Mouse (Mus musculus): Measurements from ENCODE around the gene Bcan. TPM values are rescaled to one million over a fixed set of nuclear protein-coding genes. Genes with fewer than 3 reads are reported as not detected.

The Bcan gene
- polyA plus RNA-seq, 1 experiment from 2014 or later: 0.23 TPM

DNA sequence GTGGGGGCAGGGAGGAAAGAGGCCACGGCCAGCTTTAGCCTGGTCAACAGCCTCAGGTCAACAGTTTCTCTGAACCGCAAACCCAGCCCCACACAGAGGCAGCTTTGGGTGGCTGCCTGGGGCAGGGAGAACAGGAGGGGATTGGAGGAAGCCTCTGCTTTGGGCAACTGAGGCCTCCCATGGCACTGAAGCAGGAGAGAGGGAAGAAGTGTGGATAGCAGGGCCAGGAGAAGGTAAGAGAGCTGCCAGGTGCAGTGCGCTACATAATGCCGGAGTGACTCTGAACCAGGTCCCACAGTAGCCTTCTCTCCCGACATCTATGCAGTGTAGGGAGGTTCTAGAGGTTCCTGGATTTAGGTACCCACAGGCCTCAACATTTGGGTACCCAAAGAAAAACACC lies 19.3 kb downstream of the Bcan start:
- Histone ChIP-seq H3K4me1 (peaks cover 40% of the 10 kb centered on the region), H3K36me3 (no peaks in the 10 kb centered on the region), H3K4me3 (replicated peaks) (no peak overlapping the region), H3K27ac (no peak overlapping the region), H3K27me3 (replicated peaks) (no peaks in the 10 kb centered on the region), H3K9ac (no peak overlapping the region), H3K9me3 (no peaks in the 10 kb centered on the region), H3K4me2 (no peak overlapping the region)
- 63% methylated on average over 5 of the region's 5 CpGs for WGBS
- no peak for ATAC-seq (ENCODE audit: insufficient read depth, low FRiP score, low read depth)

DNA sequence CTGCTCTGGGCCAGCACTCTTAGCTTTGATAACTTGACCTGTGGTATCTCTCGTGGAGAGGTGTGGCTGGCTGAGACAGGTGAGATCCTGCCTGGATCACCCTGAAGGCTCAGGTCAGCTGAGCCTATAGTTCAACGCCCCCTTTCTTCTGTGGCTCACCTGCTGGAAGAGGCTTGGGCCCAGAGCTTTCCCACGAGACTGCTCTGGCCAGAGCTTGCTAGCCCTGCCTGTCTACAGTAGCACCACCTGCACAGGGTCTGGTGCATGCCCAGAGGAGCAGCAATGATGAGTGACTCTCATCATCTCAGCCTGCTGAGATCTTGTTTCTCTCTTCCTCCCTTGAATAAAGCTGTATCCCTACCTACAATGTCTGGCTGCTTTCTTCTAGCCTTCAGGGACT lies 19.9 kb downstream of the Bcan start:
- H3K9ac ChIP-seq: no peak overlapping the region
- H3K36me3 ChIP-seq: no peaks in the 10 kb centered on the region
- no peak overlapping the region for H3K27ac ChIP-seq
- peaks cover 34% of the 10 kb centered on the region for H3K4me1 ChIP-seq
- H3K4me3 ChIP-seq (replicated peaks): no peak overlapping the region
- ATAC-seq (ENCODE audit: insufficient read depth, low FRiP score, low read depth): no peak
- H3K9me3 ChIP-seq: no peaks in the 10 kb centered on the region
- no peaks in the 10 kb centered on the region for H3K27me3 ChIP-seq (replicated peaks)
- H3K4me2 ChIP-seq: no peak overlapping the region
- WGBS: 46% methylated on average over 3 of the region's 3 CpGs

DNA sequence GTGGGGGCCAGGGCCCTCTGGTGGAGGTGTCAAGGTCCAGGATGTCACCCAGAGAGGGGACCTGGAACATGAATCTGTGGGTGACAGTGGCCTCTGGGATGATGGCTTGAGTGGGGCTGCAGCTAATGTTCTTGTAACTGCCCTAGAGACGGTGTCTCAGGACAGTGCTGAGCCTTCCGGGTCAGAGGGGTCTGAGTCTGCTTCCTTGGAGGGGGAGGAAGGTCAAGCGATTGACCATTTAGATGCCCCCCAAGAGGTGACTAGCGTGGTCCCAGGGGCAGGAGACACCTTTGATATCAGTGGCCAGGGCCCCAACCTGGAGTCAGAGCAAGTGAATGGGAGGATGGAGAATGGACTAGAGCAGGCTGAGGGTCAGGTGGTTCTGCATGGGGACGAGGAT lies 20.5 kb downstream of the Bcan start:
- no peaks in the 10 kb centered on the region for H3K9me3 ChIP-seq
- H3K36me3 ChIP-seq: no peaks in the 10 kb centered on the region
- 83% methylated on average over 5 of the region's 5 CpGs for WGBS
- H3K4me1 ChIP-seq: peaks cover 36% of the 10 kb centered on the region
- H3K4me3 ChIP-seq (replicated peaks): no peak overlapping the region
- H3K27ac ChIP-seq: no peak overlapping the region
- no peaks in the 10 kb centered on the region for H3K27me3 ChIP-seq (replicated peaks)
- H3K9ac ChIP-seq: no peak overlapping the region
- no peak overlapping the region for H3K4me2 ChIP-seq
- ATAC-seq (ENCODE audit: insufficient read depth, low FRiP score, low read depth): no peak

DNA sequence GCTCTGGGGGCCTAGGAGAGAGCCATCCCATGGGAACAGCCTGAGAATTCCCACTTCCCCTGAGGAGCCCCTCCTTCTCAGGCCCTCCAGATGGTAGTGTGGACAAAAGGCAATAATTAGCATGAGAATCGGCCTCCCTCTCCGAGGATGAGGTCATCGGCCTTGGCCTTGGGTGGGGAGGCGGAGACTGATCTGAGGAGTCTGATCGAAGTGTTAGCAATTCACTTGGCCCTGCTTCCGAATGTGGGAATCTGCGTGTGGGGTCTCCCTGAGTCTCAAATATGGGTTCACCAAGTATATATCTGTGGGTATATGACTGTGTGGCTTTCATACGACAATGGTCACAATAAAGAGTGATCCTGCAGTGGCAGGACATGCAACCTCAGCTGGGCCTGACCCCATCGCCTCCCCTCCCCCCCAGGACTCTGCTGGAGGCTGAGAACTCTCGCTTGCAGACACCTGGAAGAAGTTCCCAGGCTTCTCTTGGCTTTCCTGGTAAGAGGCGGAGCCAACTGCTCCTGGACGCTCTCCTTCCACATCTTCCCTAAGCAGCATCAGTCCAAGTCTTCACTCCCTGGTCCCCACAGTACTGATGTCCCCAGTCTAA lies 25.5 kb downstream of the Bcan start:
- 24% methylated on average over 12 of the region's 12 CpGs for WGBS
- Histone ChIP-seq H3K36me3 (no peaks in the 10 kb centered on the region), H3K4me2 (peak overlapping the region; percentile 95), H3K9ac (no peak overlapping the region; the same call in 1 of the 2 replicates), H3K4me3 (replicated peaks) (peak overlapping the region; percentile 12; the same call in 1 of the 2 replicates), H3K27ac (peak overlapping the region; percentile 42; the same call in 1 of the 2 replicates), H3K27me3 (replicated peaks) (peaks cover 17% of the 10 kb centered on the region; the same call in 1 of the 2 replicates), H3K9me3 (no peaks in the 10 kb centered on the region), H3K4me1 (peaks cover 42% of the 10 kb centered on the region)
- ATAC-seq (ENCODE audit: insufficient read depth, low FRiP score, low read depth): no peak

DNA sequence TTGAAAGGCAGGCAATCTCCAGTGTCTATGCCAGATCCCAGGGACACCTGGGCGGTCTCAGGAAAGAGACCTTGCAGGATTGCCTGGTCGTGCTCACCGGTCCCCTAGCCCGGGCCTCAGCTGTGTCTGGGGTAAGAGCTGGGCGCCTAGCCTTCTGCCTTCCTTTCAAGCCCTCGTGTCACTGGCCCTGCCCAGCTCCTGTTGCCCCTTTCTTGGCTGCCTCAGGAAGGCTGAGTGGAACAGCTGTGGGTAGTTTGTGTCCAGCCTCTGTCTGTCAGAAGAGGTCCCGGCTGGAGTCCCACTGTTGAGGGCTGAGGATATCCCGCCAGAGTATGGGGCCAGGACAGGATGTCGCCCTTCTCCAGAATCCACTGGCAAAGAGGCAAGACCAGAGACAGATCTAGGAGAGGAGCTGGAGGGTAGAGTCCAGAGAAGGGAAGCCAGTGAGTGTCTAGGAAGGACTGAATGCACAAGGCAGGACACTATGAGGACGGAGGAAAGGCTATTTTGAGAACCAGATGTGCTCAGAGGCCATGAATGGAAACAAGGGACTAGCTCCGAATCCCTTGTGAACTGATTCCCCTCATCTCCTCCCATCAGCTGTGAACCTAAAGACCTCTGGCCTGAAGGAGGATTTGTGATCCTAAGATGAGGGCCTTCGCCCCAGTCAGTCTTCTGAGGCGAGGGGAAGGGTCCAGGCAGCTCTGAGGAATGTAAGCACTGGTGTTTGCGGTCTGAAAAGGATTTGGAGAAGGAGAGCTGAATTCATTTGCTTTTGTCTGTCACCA lies 26.2 kb downstream of the Bcan start:
- Histone ChIP-seq H3K9me3 (no peaks in the 10 kb centered on the region), H3K4me3 (replicated peaks) (peak overlapping the region; percentile 12; the same call in 1 of the 2 replicates), H3K27me3 (replicated peaks) (peaks cover 17% of the 10 kb centered on the region; the same call in 1 of the 2 replicates), H3K36me3 (no peaks in the 10 kb centered on the region), H3K27ac (peak overlapping the region; percentile 42), H3K4me2 (peak overlapping the region; percentile 95), H3K9ac (no peak overlapping the region; the same call in 1 of the 2 replicates), H3K4me1 (peaks cover 42% of the 10 kb centered on the region)
- no peak for ATAC-seq (ENCODE audit: insufficient read depth, low FRiP score, low read depth)
- WGBS: 47% methylated on average over 14 of the region's 14 CpGs

DNA sequence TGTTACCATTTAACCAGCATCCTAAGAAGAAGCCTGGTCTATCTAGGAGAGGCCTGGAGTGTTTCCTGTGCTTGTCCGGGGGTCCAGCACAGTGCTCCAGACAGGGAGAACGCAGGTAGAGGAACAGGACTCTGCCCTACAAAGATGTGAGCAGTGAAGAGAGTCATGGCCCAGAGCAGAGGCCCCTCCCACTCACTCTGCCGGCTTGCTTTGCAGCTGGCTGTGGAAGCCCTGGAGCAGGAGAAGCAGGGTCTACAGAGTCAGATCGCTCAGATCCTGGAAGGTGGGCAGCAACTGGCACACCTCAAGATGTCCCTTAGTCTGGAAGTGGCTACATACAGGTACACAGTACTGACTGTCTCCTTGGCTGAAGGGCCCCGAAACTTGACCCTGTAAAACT lies 27.3 kb downstream of the Bcan start:
- H3K4me2 ChIP-seq: peak overlapping the region; percentile 95
- no peak overlapping the region for H3K27ac ChIP-seq
- H3K27me3 ChIP-seq (replicated peaks): peaks cover 17% of the 10 kb centered on the region; the same call in 1 of the 2 replicates
- H3K4me3 ChIP-seq (replicated peaks): peak overlapping the region; percentile 58
- ATAC-seq (ENCODE audit: insufficient read depth, low FRiP score, low read depth): no peak
- H3K36me3 ChIP-seq: no peaks in the 10 kb centered on the region
- no peaks in the 10 kb centered on the region for H3K9me3 ChIP-seq
- no peak overlapping the region for H3K9ac ChIP-seq
- WGBS: 32% methylated on average over 5 of the region's 5 CpGs
- H3K4me1 ChIP-seq: peaks cover 42% of the 10 kb centered on the region

DNA sequence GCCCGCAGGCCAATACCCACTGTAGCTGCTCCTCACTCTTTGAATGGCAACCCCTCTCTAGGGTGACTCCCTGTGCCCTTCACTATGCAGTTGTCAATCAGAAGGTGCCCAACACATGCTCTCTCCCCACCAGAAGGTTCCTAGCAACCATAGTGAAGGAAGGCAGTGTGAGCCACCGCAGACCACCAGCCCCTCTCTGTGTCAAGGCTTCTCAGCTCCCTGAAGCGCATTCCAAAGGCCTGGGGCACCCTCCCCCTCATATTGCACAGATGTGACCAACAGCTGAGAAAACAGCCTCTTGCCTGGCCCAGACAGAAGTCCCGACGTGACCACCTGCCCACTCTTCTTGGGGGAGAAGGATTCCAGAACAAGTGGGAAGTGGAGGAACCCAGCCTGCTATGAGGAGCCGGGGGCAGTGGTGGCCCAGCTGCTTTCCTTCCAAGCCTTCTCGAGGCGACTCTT lies 27.8 kb downstream of the Bcan start:
- H3K4me2 ChIP-seq: peak overlapping the region; percentile 95
- no peaks in the 10 kb centered on the region for H3K36me3 ChIP-seq
- no peaks in the 10 kb centered on the region for H3K9me3 ChIP-seq
- 0 out of 2 replicates have a peak overlapping the region, but pooled peaks have one; percentile 3 for H3K27ac ChIP-seq
- H3K4me1 ChIP-seq: peaks cover 42% of the 10 kb centered on the region
- 13% methylated on average over 8 of the region's 8 CpGs for WGBS
- peak overlapping the region; percentile 38; the same call in 1 of the 2 replicates for H3K9ac ChIP-seq
- peaks cover 17% of the 10 kb centered on the region; the same call in 1 of the 2 replicates for H3K27me3 ChIP-seq (replicated peaks)
- ATAC-seq (ENCODE audit: insufficient read depth, low FRiP score, low read depth): no peak
- peak overlapping the region; percentile 58 for H3K4me3 ChIP-seq (replicated peaks)

DNA sequence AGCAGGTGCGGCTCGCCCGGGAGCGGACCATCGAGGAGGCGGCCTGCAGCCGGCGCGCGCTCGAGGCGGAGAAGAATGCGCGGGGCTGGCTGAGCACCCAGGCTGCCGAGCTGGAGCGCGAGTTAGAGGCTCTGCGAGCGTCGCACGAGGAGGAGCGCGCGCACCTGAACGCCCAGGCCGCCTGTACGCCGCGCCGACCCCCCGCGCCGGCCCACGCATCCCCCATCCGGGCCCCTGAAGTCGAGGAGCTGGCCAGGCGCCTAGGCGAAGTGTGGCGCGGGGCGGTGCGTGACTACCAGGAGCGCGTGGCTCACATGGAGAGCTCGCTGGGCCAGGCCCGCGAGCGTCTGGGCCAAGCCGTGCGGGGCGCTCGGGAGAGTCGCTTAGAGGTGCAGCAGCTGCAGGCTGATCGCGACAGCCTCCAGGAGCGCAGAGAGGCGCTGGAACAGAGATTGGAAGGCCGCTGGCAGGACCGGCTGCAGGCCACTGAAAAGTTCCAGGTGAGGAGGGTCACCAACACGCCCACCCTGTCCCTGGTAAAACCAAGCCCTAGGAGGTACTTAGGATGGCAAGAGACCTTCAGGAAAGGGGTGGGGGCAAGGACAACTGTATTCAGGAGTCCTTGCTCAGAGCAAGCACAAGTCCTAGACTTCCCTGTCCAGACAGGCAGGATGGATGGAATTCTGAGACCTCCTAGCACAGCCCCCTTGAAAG lies 28.4 kb downstream of the Bcan start:
- Histone ChIP-seq H3K4me2 (peak overlapping the region; percentile 95), H3K4me1 (peaks cover 42% of the 10 kb centered on the region), H3K9me3 (no peaks in the 10 kb centered on the region), H3K27ac (peak overlapping the region; percentile 70; the same call in 1 of the 2 replicates), H3K9ac (peak overlapping the region; percentile 38), H3K36me3 (no peaks in the 10 kb centered on the region), H3K27me3 (replicated peaks) (peaks cover 17% of the 10 kb centered on the region; the same call in 1 of the 2 replicates), H3K4me3 (replicated peaks) (peak overlapping the region; percentile 58)
- peak; percentile 14; the same call in 1 of the 2 replicates for ATAC-seq (ENCODE audit: insufficient read depth, low FRiP score, low read depth)
- WGBS: 1% methylated on average over 48 of the region's 60 CpGs

DNA sequence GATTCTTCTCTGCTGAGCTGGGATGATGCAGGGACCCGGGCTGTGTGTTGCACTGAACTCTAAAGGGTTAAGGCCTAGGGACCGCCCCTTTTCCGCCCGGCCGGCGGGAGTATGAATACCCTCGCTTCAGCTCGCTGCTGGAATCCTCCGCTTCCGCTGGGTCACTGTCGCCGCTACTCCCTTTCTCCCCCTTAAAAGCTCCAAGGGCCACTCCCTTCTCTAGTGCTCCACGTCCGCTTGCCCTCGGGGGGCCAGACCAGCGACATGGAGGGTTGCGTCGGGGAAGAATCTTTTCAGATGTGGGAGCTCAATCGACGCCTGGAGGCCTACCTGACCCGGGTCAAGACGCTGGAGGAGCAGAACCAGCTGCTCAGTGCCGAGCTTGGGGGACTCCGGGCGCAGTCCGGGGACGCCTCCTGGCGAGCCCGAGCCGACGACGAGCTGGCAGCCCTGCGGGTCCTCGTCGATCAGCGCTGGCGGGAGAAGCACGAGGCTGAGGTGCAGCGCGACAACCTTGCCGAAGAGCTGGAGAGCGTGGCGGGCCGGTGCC lies 29.0 kb downstream of the Bcan start, which contains the start of gene Nes:
TSS of gene Nes (plus strand) at position 140 of the 550 bp plus-strand sequence.
- peak within 1 kb of the TSS; percentile 70 for H3K27ac ChIP-seq
- H3K4me2 ChIP-seq: peak within 1 kb of the TSS; percentile 95
- H3K27me3 ChIP-seq (replicated peaks): peaks cover 17% of the 10 kb centered on the region; the same call in 1 of the 2 replicates
- ATAC-seq (ENCODE audit: insufficient read depth, low FRiP score, low read depth): peak; percentile 63; the same call in 1 of the 2 replicates
- peak within 1 kb of the TSS; percentile 38 for H3K9ac ChIP-seq
- H3K9me3 ChIP-seq: no peaks in the 10 kb centered on the region
- H3K36me3 ChIP-seq: no peaks in the 10 kb centered on the region
- peak within 1 kb of the TSS; percentile 58 for H3K4me3 ChIP-seq (replicated peaks)
- WGBS: under 1% methylated on average over 44 of the region's 44 CpGs
- peaks cover 42% of the 10 kb centered on the region for H3K4me1 ChIP-seq

DNA sequence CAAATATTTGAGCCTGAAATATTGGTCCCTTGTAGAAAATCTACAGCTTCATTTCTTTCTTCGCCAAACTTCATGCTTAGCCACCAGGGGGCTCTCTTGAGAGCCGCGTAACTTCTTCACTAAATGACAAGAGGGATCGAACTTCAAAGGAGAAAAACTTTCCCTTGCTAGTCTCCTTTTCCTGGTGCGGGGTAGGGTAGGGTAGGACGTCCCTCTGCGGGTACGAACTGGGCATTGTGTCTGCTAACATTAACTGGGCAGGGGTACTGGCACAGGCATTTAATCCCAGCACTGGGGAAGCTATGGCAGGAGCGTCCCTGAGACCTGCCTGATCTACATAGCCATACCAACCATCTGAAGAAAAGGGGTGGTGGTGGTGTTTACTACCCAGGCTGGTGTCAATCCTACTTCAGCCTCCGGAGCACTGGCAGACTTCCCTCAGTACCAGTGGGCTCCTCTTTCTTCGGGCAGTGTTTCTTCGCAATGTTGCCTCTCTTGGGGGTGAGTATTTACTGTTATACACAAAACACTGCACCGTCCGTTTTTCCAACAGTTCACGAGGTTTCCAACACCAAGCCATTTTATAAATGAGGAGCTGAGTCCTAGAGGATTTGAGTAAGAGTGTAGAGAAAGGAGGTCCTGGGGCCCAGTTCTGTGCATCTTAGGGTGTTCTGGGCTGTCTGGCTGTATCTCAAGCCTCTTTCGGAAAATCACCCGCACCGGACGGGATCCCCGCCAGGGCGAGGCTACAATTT lies 29.7 kb downstream of the Bcan start:
- H3K27me3 ChIP-seq (replicated peaks): peaks cover 17% of the 10 kb centered on the region; the same call in 1 of the 2 replicates
- peaks cover 42% of the 10 kb centered on the region for H3K4me1 ChIP-seq
- H3K4me2 ChIP-seq: peak overlapping the region; percentile 95
- WGBS: 1% methylated on average over 21 of the region's 21 CpGs
- no peaks in the 10 kb centered on the region for H3K9me3 ChIP-seq
- ATAC-seq (ENCODE audit: insufficient read depth, low FRiP score, low read depth): no peak
- peak overlapping the region; percentile 70 for H3K27ac ChIP-seq
- no peaks in the 10 kb centered on the region for H3K36me3 ChIP-seq
- H3K4me3 ChIP-seq (replicated peaks): peak overlapping the region; percentile 58
- 0 out of 2 replicates have a peak overlapping the region, but pooled peaks have one; percentile 1 for H3K9ac ChIP-seq
